Mouse (Mus musculus): ENCODE data around the gene Eif4e3. TPM values are rescaled to one million over a fixed set of nuclear protein-coding genes. Genes with fewer than 3 reads are reported as not detected.

Gene Eif4e3
- polyA plus RNA-seq, 1 experiment from 2014 or later, result 18.5 TPM

DNA sequence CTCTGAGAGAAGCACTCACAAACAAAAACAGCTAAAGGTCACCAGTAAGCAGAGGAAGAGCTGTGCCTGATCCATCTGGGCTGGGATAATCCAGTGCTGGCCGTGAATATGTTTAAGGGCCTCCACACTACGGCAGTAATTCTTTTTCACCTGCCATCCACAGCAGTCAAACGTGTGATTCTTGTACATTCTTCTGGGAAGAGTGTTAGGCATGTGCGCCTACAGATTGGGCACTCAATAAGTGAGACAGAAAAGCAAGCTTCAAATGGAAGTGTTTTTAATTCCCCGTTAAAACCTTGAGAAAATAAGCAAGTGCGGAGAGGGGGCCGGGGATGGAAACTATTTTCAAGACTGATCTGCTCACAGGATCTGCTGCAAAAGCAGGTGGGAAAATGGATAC, 48.7 kb downstream of the Eif4e3 start:
- H3K9me3 ChIP-seq, result no peaks in the 10 kb centered on the region
- no peaks in the 10 kb centered on the region for H3K27me3 ChIP-seq
- ATAC-seq (ENCODE audit: low FRiP score, low read depth), result no peak
- no peaks in the 10 kb centered on the region for H3K36me3 ChIP-seq
- no peak overlapping the region for H3K27ac ChIP-seq
- no peak overlapping the region for H3K4me3 ChIP-seq
- 35% methylated on average over 7 of the region's 7 CpGs for WGBS
- no peak overlapping the region for H3K4me2 ChIP-seq (replicated peaks)
- H3K9ac ChIP-seq, result no peak overlapping the region
- H3K4me1 ChIP-seq, result peaks cover 82% of the 10 kb centered on the region

DNA sequence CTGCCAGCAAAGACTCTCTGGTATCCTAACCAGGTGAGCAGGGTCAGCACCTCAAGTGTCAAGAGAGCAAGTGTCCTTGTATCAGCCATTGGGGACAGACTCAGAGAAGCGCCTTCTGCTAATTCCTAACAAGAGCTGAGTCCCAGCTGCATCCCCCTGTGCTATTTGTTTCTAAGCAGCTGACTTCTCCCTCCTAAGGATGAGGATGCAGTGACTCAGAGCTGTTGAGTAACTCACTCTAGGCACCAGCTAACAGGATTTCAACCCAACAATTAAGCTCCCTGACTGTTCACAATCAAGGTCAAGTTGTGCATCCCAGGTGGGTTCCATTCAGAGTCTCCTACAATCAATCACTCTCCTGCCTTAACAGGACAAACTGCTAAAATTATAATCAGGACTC, 49.2 kb downstream of the Eif4e3 start:
- H3K4me3 ChIP-seq, result no peak overlapping the region
- no peak overlapping the region for H3K9ac ChIP-seq
- H3K4me2 ChIP-seq (replicated peaks), result no peak overlapping the region
- no peaks in the 10 kb centered on the region for H3K36me3 ChIP-seq
- peaks cover 82% of the 10 kb centered on the region for H3K4me1 ChIP-seq
- H3K27me3 ChIP-seq, result no peaks in the 10 kb centered on the region
- H3K9me3 ChIP-seq, result no peaks in the 10 kb centered on the region
- H3K27ac ChIP-seq, result no peak overlapping the region
- ATAC-seq (ENCODE audit: low FRiP score, low read depth), result no peak
- WGBS, result 78% methylated on average over 1 of the region's 1 CpGs

DNA sequence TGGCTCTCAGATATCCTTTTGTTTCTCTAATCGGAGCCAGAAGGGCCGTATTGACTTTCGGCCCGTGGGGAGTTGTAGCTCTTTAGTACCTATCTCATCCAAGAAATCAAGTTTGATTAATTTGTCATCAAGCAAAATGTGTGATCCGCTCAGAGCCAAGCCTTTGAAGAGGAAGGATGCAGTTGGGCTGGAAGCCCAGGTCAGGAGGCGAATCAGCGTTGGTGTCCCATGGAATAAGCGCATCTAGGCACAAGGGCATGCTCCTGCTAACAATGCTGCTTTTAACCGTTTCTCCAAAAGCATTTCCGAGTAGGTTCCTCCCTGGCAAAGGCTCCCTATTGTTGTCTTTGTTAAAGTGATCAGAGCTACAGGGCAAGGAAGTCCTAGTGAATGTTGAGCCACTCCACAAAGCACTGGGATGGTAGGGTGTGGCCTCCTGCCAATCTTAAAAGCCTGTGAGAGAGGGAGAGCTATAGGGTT, 51.3 kb downstream of the Eif4e3 start:
- Histone ChIP-seq H3K4me1 (peaks cover 75% of the 10 kb centered on the region), H3K9ac (no peak overlapping the region)
- WGBS, result 36% methylated on average over 10 of the region's 10 CpGs

DNA sequence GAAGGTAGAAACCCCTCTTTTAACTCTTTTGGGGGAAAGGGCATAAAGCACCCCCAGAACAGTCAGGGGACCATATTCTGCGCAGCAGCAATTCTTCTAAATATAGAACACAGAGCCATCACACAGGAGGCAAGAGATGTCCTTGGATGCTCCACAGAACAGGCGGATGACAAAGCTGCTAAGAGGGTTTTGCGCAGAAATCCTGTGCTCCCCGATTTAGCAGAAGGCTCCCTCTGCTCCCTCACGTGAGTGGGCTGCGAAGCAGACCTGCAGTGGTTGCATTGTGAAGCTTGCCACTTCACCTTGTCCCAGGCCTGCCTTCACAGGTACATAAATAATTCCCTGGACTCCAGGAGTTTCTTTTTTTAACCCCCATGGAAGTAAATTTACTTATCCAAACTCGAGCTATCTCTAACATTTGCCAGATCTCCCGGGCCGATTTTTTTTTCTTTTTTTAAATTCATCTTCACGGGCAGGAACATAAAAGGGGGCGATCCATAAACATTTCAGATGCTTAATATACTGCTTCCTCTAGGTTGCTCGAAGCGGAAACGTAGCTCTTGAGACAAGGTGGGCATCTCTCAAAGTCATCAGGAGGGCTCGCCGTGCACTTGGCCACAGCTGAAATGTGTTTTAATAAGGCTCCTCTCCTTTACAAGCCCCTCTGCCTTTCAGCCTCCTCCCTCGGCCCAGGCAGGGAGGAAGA, 51.9 kb downstream of the Eif4e3 start:
- no peak overlapping the region for H3K4me3 ChIP-seq
- WGBS, result 46% methylated on average over 17 of the region's 17 CpGs
- ATAC-seq (ENCODE audit: low FRiP score, low read depth), result no peak
- no peaks in the 10 kb centered on the region for H3K9me3 ChIP-seq
- no peaks in the 10 kb centered on the region for H3K36me3 ChIP-seq
- no peaks in the 10 kb centered on the region for H3K27me3 ChIP-seq
- H3K4me2 ChIP-seq (replicated peaks), result 0 out of 2 replicates have a peak overlapping the region, but pooled peaks have one; percentile 14
- H3K27ac ChIP-seq, result no peak overlapping the region
- H3K9ac ChIP-seq, result no peak overlapping the region
- peaks cover 75% of the 10 kb centered on the region for H3K4me1 ChIP-seq

More for the DNA sequence above, 51.3 kb downstream of the Eif4e3 start:
- H3K9me3 ChIP-seq, result no peaks in the 10 kb centered on the region
- no peak for ATAC-seq (ENCODE audit: low FRiP score, low read depth)
- H3K4me2 ChIP-seq (replicated peaks), result 0 out of 2 replicates have a peak overlapping the region, but pooled peaks have one; percentile 14
- no peak overlapping the region for H3K4me3 ChIP-seq
- H3K27ac ChIP-seq, result 0 out of 2 replicates have a peak overlapping the region, but pooled peaks have one; percentile 28
- no peaks in the 10 kb centered on the region for H3K36me3 ChIP-seq
- H3K27me3 ChIP-seq, result no peaks in the 10 kb centered on the region

DNA sequence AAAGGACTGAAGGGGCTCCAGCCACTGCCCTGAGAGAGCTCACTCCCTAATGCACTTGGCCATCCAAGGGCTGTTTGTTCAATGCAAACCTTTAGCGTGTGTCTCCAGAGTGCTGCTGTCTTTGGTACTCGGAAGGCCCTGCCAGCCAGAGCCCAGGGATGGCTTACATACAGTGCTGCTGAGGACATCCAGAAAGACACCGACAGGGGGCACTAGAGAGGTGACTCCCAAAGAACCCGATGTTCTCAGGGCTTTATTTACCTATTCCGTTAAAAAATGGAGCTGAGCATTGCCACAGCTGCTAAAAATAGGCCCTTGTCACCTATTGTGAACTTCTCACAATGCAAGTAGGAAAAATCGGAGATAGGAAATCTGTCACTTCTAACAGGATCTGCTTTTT, 54.7 kb downstream of the Eif4e3 start:
- Histone ChIP-seq H3K36me3 (no peaks in the 10 kb centered on the region), H3K27me3 (no peaks in the 10 kb centered on the region), H3K9ac (no peak overlapping the region), H3K4me3 (no peak overlapping the region), H3K27ac (no peak overlapping the region), H3K4me1 (peaks cover 54% of the 10 kb centered on the region), H3K9me3 (no peaks in the 10 kb centered on the region), H3K4me2 (replicated peaks) (no peak overlapping the region)
- ATAC-seq (ENCODE audit: low FRiP score, low read depth), result no peak
- WGBS, result 63% methylated on average over 6 of the region's 6 CpGs

DNA sequence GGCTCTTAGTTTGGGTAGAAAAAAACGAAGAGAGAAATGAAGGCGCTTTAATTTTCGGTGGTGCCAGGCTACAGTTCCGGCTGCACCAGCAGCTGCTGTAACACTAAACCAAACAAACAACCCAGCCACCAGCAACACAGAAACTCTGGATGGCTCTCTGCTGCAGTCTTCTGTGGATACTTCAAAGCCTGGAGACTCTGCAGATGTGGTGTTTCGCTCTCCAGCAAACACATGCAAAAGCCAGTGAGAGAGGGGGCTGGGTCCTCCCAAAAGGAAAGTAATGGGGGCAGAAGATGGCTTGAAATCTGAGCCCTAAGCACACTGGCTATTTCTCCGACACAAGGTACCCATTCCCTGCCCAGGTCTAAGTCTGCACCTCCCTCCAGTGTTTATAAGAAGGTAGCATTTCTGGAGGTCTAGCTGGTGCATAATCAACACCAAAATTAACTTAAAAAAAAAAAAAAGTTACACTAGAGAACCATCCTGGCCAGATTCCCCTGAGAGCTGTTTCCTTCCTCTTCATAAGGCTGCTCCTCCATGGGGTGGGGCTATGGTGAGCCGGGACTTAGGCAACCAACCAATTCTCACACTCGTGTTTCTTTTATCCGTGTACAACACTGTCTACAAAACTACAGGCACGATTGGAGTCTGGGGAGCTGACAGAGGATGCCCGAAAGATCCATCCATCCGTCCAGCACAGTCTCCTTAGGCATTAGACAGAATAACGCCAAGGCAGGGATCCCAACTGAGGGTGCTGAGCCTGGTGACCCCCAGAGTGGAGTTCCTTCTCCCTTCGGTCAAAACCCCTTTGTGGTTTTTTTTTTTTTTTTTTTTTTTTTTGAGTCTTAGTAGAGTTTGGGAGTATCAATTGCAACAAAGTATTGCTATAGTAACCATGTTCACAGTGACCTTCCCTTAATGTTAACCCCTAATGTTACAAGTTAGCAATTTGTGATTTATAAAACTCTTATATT, 55.8 kb downstream of the Eif4e3 start:
- Histone ChIP-seq H3K9ac (no peak overlapping the region), H3K4me1 (peaks cover 43% of the 10 kb centered on the region), H3K9me3 (no peaks in the 10 kb centered on the region), H3K27me3 (no peaks in the 10 kb centered on the region), H3K27ac (peak overlapping the region; percentile 48; the same call in 1 of the 2 replicates), H3K4me3 (no peak overlapping the region), H3K36me3 (no peaks in the 10 kb centered on the region), H3K4me2 (replicated peaks) (peak overlapping the region; percentile 51)
- ATAC-seq (ENCODE audit: low FRiP score, low read depth), result peak; percentile 51
- 18% methylated on average over 14 of the region's 14 CpGs for WGBS

DNA sequence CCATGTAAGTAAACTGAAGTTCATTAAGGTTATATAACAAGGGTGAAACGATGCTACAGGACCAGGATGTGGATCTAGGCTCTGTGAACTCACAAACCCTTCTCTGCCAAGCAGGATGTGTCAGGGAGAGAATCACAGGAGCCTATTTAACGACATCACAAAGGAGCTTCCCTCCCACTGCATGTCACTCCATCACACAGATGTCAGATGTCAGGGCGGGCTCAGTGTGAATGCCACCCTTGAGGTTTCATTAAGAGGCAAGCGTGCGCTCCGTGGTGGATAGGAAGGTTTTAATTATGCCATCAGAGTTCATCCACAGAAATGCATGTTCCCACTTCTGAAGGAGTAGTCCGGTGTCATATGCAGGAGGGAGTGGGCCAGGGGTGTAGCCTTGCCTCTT, 60.5 kb downstream of the Eif4e3 start:
- H3K36me3 ChIP-seq, result no peaks in the 10 kb centered on the region
- 71% methylated on average over 7 of the region's 7 CpGs for WGBS
- no peak overlapping the region for H3K4me3 ChIP-seq
- H3K4me1 ChIP-seq, result peaks cover 28% of the 10 kb centered on the region
- no peak overlapping the region for H3K27ac ChIP-seq
- no peaks in the 10 kb centered on the region for H3K9me3 ChIP-seq
- no peaks in the 10 kb centered on the region for H3K27me3 ChIP-seq
- H3K9ac ChIP-seq, result no peak overlapping the region
- no peak for ATAC-seq (ENCODE audit: low FRiP score, low read depth)
- no peak overlapping the region for H3K4me2 ChIP-seq (replicated peaks)

DNA sequence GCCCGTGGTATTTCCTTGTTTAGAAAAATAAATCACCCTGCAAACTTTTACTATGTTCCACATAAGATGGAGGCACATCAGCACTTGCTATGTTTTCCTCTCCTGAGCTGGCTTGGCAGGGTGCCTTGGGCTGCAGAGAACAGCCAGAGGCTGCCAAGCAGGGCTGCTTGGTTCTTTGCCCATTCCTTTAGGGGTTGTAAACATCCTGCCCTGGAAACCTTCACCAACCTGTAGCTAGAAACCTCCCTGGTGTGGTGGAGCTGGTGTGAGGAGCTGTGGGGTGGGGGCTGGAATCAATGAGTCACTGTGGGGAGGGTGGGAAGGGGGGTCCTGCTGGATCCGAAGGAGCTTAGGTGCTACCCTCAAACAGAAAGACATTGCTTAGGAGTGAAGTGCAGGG, 61.8 kb downstream of the Eif4e3 start:
- Histone ChIP-seq H3K27me3 (no peaks in the 10 kb centered on the region), H3K9ac (no peak overlapping the region), H3K9me3 (no peaks in the 10 kb centered on the region), H3K4me3 (no peak overlapping the region), H3K4me2 (replicated peaks) (no peak overlapping the region), H3K36me3 (no peaks in the 10 kb centered on the region), H3K4me1 (peaks cover 26% of the 10 kb centered on the region), H3K27ac (no peak overlapping the region)
- peak; percentile 70 for ATAC-seq (ENCODE audit: low FRiP score, low read depth)
- 39% methylated on average over 2 of the region's 2 CpGs for WGBS

DNA sequence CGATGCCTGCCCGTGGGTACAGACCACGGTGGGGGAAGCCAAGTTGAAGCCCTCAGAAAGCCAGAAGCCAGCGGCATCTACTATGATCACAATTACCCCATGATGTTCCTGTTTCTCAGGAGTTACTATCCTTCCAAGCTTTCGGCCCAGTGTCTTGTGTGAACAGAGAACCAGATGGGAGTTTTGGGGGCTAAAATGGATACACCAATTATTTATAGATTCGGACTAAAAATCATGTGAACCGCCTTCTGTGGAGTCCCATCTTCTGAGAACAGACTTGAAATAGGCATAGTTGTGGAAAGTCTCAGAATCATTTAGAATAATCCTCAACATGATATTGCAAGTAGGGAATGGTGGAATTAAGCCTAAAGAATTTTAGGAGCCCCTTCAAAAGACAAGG, 64.1 kb downstream of the Eif4e3 start:
- 84% methylated on average over 7 of the region's 7 CpGs for WGBS
- H3K27ac ChIP-seq, result no peak overlapping the region
- no peak for ATAC-seq (ENCODE audit: low FRiP score, low read depth)

DNA sequence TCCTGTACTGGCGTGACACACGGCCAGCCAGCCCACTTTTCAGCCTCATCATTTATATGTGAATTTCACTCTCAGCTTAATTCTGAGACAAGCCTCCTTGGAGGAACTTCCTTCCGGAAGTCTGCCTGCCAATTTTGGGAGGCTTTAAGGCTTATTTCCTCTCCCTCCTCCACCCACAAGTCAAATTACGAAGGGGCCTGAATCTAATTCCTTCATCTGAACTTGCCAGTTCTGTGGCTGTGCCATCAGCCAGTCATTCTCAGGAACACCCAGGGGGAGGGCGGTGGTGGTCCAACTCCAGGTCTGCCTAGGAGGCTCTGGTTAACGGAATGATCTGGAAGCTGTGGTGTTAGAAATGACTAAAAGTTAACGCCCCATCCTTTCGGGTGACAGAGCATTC, 65.7 kb downstream of the Eif4e3 start:
- Histone ChIP-seq H3K27me3 (no peaks in the 10 kb centered on the region), H3K9me3 (no peaks in the 10 kb centered on the region), H3K4me2 (replicated peaks) (no peak overlapping the region), H3K27ac (no peak overlapping the region), H3K9ac (no peak overlapping the region), H3K4me1 (peaks cover 33% of the 10 kb centered on the region), H3K36me3 (no peaks in the 10 kb centered on the region), H3K4me3 (no peak overlapping the region)
- WGBS, result 57% methylated on average over 8 of the region's 8 CpGs
- no peak for ATAC-seq (ENCODE audit: low FRiP score, low read depth)

More for the DNA sequence above, 64.1 kb downstream of the Eif4e3 start:
- H3K9ac ChIP-seq, result no peak overlapping the region
- H3K9me3 ChIP-seq, result no peaks in the 10 kb centered on the region
- no peaks in the 10 kb centered on the region for H3K27me3 ChIP-seq
- no peak overlapping the region for H3K4me3 ChIP-seq
- H3K36me3 ChIP-seq, result no peaks in the 10 kb centered on the region
- no peak overlapping the region for H3K4me2 ChIP-seq (replicated peaks)
- H3K4me1 ChIP-seq, result peaks cover 33% of the 10 kb centered on the region

DNA sequence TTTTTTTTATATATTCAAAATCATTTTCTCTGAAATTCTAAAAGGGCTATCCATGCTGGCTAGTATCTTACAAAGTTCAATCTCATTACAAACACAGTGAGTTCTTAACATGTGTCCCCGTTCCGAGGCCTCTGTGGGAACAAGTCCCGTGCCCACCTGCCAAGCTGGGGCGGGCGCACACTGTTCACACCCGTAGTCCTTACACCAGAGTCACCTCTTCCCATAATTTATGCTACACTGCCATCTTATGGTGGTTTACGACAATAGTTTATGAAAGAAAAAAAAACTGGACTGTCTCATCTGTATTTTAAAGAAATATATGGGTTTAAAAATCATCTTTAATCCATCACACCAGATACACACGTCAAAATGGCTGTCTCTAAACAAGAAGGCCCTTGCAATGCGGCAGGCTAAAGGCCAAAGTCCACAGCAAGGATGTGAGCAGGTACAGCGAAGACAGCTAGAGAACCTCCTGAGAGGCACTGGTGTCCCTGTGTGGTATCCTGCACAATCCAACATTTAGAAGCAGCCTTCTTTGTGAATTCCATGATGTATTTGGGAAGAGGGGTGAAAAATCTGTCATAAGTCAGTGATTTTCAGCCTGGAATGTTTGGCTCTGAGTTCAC, 66.3 kb downstream of the Eif4e3 start:
- no peak overlapping the region for H3K4me3 ChIP-seq
- H3K9me3 ChIP-seq, result no peaks in the 10 kb centered on the region
- H3K36me3 ChIP-seq, result no peaks in the 10 kb centered on the region
- 39% methylated on average over 10 of the region's 10 CpGs for whole genome bisulfite sequencing
- H3K27ac ChIP-seq, result 0 out of 2 replicates have a peak overlapping the region, but pooled peaks have one; percentile 2
- ATAC-seq (ENCODE audit: low FRiP score, low read depth), result no peak
- H3K9ac ChIP-seq, result no peak overlapping the region
- H3K4me1 ChIP-seq, result peaks cover 33% of the 10 kb centered on the region
- no peaks in the 10 kb centered on the region for H3K27me3 ChIP-seq
- H3K4me2 ChIP-seq (replicated peaks), result 0 out of 2 replicates have a peak overlapping the region, but pooled peaks have one; percentile 27

DNA sequence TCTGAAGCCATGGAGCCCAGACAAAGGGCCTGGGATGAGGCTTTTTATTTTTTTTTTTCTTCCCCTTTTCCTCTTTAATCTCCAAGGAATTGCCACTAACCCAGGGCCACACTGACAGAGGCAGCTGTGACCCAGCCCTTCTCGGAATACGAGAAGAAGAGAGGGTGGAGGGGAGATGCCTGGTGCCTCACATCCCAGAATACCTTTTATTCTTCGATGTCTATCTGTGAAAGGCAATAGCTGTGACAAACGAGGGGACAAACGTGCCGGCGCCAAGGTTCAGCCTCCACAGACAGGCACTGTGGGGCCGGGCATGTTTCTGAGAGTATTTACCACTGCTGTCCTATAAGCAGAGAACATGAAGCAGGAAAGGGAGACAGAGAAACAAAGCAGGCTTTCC, 66.9 kb downstream of the Eif4e3 start:
- WGBS, result 43% methylated on average over 8 of the region's 8 CpGs
- Histone ChIP-seq H3K4me1 (peaks cover 31% of the 10 kb centered on the region), H3K4me2 (replicated peaks) (no peak overlapping the region), H3K27ac (no peak overlapping the region), H3K9me3 (no peaks in the 10 kb centered on the region), H3K9ac (no peak overlapping the region), H3K36me3 (no peaks in the 10 kb centered on the region), H3K27me3 (no peaks in the 10 kb centered on the region), H3K4me3 (no peak overlapping the region)
- no peak for ATAC-seq (ENCODE audit: low FRiP score, low read depth)

All from limb, embryonic 13.5 days (tissue).